Mouse (Mus musculus): ENCODE data around the gene Fbxl19.

GRCm38 (mm10) chr7:127813821-127814220, 69.5 kb downstream of the Fbxl19 start:
- TF ChIP-seq CTCF (IDR thresholded peaks at IDR 0.05; ENCODE audit: low read depth), result no peak
- TF ChIP-seq EP300 (optimal IDR thresholded peaks at IDR 0.05), result no peak
